Mouse (Mus musculus): ENCODE measurements around the gene Mrnip. TPM values are rescaled to one million over a fixed set of nuclear protein-coding genes. Genes with fewer than 3 reads are reported as not detected.

The Mrnip gene
- polyA plus RNA-seq, 1 experiment from 2014 or later, result 20.0 TPM

DNA sequence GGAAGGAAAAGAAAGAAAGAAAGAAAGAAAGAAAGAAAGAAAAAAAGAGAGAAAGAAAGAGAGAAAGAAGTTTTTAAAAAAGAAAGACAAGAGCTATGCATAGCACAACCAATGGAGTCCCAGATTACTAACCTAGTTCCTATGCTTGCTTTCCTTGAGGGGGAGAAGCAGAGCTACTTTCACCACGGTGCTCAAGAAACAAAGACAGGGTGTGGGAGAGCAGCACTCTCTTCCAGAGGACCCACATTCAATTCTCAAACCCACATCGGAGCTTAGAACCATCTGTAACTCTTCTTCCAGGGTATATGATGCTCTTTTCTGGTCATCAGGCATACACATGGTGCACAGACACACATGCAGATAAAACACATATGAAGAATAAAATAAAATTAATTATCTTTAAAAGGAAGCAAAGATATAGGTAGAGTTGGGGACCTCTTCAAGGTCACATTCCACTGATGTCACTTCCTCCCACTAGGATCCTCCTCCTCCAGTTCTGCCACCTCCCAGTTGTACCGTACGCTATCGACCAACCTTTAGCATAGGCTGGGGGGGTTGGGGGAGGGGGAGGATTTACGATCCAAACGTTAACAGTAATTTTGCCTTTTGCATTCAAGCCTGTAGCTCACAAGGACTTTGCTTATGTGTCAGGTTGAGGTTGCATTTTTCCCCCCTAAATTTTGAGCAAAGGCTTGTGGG lies 74.4 kb downstream of the Mrnip start:
- peaks cover 23% of the 10 kb centered on the region for H3K4me1 ChIP-seq

More for the DNA sequence above, 74.4 kb downstream of the Mrnip start:
- Histone ChIP-seq H3K27me3 (no peaks in the 10 kb centered on the region), H3K9me3 (replicated peaks) (no peaks in the 10 kb centered on the region), H3K4me2 (no peak overlapping the region), H3K9ac (no peak overlapping the region), H3K4me3 (replicated peaks) (no peak overlapping the region), H3K36me3 (no peaks in the 10 kb centered on the region), H3K27ac (no peak overlapping the region)
- 57% methylated on average over 7 of the region's 7 CpGs for WGBS
- no peak for ATAC-seq (replicated peaks; ENCODE audit: low FRiP score)

Small RNAs within 50 kb of the gene (microRNA-seq; reads per million reads assigned to microRNA genes)
- not detected for gene Mir6919

Other genes with a start within 250 kb of the Mrnip start
- gene Rnf130, start 149.1 kb upstream of the Mrnip start, polyA plus RNA-seq (2015; fragmentation: Nextera tagmentation; extraction: Ambion mirVana), result 59.1 and 62.8 TPM in 2 replicates
- gene Tbc1d9b, start 43.0 kb upstream of the Mrnip start, polyA plus RNA-seq (2015; fragmentation: Nextera tagmentation; extraction: Ambion mirVana), result 40.0 and 42.9 TPM in 2 replicates
- gene Sqstm1, start 36.4 kb downstream of the Mrnip start, polyA plus RNA-seq (2015; fragmentation: Nextera tagmentation; extraction: Ambion mirVana), result 233 and 259 TPM in 2 replicates
- 37.3 and 37.5 TPM in 2 replicates for gene Mgat4b, start 36.4 kb downstream of the Mrnip start, polyA plus RNA-seq (2015; fragmentation: Nextera tagmentation; extraction: Ambion mirVana)
- 1.4 and 1.9 TPM in 2 replicates for gene Ltc4s, start 64.2 kb downstream of the Mrnip start, polyA plus RNA-seq (2015; fragmentation: Nextera tagmentation; extraction: Ambion mirVana)
- 5.2 and 5.8 TPM in 2 replicates for gene Maml1, start 117.9 kb downstream of the Mrnip start, polyA plus RNA-seq (2015; fragmentation: Nextera tagmentation; extraction: Ambion mirVana)
- gene Canx, start 151.2 kb downstream of the Mrnip start, polyA plus RNA-seq (2015; fragmentation: Nextera tagmentation; extraction: Ambion mirVana), result 372 and 393 TPM in 2 replicates
- 0.78 and 1.3 TPM in 2 replicates for gene Cby3, start 180.0 kb downstream of the Mrnip start, polyA plus RNA-seq (2015; fragmentation: Nextera tagmentation; extraction: Ambion mirVana)
- gene Hnrnph1, start 202.5 kb downstream of the Mrnip start, polyA plus RNA-seq (2015; fragmentation: Nextera tagmentation; extraction: Ambion mirVana), result 498 and 501 TPM in 2 replicates

All from kidney, embryonic 15.5 days (tissue).